Mouse (Mus musculus) cerebellum, postnatal 36 days (tissue): ENCODE results near the gene Olfr73.
"Not testable (repeated sequence)": the region's sequence is repeated elsewhere in the genome, so short reads cannot be mapped to it uniquely, and the experiment has no call there.

Experiments
- DNase-seq, 2 experiments: peaks; one replicate each; pipeline ENCODE4 v3.0.0; 2021 to 2022; ENCODE audit warnings: mixed read lengths in 2 of 2

Olfr73 gene

DNA sequence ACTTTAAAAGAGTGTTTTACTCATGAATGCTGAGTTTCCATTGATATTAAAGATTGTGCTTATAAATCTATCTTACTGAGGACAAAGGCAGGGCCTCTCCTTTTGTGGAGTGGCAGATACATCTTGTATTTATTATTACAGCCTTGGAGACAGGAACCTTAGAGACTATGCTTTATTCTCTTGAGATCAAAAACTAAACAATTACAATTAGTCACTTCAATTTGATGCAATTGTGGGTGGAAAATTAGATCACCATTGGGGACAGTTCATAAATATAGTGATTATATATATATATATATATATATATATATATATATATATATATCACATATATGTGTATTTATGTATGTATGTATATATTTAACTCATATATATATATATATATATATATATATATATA is at the start of gene Olfr73:
Gene Olfr73 (minus strand): TSS at position 101 of the 400 bp plus-strand sequence.
- no peak for DNase-seq

DNA sequence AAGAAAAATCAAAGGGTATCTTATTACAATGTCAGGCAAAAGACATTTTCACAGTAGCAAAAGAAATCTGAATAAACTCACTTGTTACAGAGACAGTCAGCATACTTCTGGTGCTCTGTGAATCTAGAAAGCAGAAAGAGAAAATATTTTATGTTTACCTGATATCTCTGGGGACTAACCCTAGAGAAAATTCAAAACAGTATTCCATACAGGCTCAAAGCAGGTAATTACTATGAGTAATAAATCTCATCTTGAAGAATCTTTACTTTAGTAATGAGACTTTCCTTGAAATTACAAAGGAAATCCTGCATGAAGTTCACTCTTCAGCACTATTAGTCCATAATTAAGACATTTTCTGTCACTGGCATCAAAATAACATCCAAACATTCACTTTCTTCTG is 34.2 kb upstream of the Olfr73 start, which contains the start of gene Olfr1163:
Gene Olfr1163 (minus strand): TSS at position 101 of the 400 bp plus-strand sequence.
- no peak for DNase-seq

DNA sequence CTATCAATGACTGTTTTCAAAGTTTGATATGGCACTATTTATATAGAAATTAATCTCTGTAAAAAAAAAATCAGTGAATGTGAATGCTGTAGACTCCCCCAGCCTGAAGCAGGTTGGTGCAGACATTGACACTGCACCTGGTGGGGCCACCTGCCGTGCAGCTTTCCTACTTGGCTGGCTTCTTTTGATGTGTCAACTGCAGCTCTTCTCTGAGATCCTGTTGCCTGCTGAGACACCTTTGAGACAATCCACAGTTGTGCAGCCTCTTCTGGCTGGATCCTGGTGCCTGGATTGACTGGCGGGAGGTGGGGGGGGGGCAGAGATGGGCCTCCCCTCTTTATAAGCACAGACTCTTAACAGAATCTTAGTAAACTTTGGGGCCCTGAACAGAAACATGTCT is 26.1 kb upstream of the Olfr73 start:
- no peak for DNase-seq

DNA sequence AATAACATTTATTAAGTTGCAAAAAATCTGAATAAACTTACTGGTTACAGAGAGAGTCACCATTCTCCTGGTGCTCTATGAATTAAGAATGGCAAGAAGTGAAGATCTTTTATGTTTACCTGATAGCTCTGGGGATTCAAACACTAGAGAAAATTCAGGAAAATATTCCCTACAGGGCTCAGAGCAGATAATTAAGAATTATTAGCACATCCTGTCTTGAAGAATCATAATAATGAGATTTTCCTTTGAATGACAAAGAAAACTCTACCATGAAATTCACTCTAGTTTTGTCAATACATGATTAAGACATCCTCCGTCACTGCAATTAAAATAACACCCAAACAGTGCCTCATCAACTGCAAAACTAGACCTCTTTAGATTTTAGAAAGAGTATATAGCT is 13.5 kb upstream of the Olfr73 start, which contains the start of gene Olfr1162:
Gene Olfr1162 (minus strand): TSS at position 101 of the 400 bp plus-strand sequence.
- DNase-seq: no peak

DNA sequence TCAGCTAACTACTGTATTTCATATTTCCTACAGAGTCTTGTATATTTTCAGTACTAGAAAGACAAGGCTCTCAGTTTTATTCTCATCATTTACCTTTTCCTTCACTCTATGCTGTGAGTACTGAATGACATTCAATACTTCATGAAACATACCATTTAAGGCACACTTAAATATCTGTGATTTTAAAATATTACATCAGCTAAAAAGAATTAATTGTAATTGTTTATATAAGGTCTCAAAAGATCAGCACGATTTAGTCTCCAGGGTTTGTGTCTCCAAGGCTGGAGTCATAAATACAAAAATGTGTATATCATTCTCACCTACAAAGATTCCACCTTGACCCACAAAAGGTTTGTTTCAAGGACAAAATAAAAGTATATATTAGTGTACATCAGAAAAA is 15.0 kb downstream of the Olfr73 start, which contains the start of gene Olfr1161:
Gene Olfr1161 (plus strand): TSS at position 301 of the 400 bp plus-strand sequence.
- DNase-seq: not testable (repeated sequence)

DNA sequence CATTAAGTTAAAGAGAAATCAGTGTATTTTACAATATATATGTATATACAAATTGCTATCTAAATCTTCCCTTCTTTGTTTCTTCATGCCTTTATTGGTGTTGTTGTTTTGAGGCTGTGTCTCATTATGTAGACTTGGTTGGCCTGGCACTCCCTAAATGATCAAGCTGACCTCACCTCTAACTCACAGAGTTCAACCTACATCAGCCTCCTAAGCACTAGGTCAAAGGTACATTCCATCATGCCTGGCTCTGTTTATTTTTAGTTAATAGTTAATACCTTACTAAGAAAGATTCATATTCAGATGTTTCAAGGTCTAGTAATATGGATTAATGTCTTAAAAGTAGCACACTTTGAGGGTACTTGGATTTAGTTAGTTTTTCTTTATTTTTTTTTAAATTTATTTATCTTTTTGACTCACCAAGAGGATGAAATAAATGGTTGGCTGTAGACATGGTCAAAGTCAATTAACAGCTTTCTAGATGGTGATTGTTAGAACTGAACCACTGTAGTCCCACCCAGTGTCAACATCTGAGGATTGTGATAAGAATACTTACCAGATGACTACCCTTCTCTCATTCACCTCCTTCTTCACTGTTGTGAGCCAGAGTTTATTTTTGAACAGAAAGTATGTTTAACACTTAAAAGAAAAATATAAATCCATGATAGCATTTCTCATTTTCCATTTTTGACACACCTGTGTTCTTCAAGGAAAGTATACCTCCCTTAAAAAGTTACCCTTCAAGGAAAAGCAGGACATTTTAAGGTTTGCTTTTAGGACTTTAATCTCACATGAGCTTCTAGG is 29.8 kb downstream of the Olfr73 start, which contains the start of gene Olfr1160:
Gene Olfr1160 (minus strand): TSS at position 754 of the 804 bp plus-strand sequence.
- no peak for DNase-seq

DNA sequence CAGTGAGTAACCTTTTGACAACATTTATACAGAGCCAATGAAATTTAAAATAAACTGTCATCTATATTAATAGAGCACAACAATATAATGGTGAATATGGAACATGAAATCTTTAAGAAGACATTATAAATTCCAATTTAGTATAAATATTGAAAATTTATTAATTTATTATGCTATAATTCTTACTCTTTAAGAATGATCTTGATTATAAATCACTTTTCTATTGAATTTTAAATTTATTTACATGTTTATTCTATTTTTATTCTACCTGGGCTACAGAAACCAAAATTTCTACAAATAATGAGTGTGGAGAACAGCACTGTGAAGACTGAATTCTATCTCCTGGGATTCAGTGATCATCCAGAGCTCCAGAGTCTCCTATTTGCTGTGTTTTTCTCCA is 47.7 kb downstream of the Olfr73 start, which contains the start of gene Olfr1158:
Gene Olfr1158 (plus strand): TSS at position 301 of the 400 bp plus-strand sequence.
- no peak for DNase-seq
